Mouse (Mus musculus): ENCODE data around the gene Eml2. TPM values are rescaled to one million over a fixed set of nuclear protein-coding genes. Genes with fewer than 3 reads are reported as not detected.

The Eml2 gene
- total RNA-seq, 1 experiment = 29.8 TPM

DNA sequence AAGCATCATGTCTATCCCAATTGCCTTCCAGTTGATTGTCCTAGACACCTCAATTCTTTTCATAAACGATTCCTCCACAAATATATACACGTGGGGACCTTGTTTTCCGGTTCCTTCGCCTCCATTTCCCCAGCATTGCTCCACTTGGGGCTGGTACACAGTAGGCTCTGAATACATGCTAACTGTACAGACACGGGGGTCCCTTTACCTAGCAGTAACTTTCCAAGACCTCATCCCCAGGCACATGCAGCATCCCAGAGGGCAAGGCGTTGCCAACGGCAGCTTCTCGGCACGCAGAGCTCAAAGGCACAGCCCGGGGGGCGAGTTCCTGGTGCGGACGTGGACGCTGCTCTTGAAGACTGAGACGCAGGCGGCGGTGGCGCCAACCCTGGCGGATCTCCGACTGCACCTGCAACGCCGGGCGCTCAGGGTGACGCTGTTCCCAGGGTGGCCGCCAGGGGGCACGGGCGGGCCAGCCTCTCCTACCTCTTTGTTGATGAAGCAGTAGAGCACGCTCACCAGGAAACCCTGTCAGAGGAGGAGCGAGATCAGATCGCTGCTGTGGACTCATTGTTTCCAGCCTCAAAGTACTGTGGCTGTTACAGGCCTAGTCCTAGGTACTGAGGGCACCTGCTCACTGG, 18.9 kb upstream of the Eml2 start:
- Histone ChIP-seq H3K4me1 (ENCODE audit: control insufficient read depth in 2 of 2, insufficient read depth in 2 of 2, low read length in 2 of 2, poor library complexity in 1 of 2) (peaks cover 0 to 15% of the 10 kb centered on the region in 2 experiments; a peak in 2 of 4 replicates), H3K36me3 (ENCODE audit: control insufficient read depth, insufficient read depth, low read length, poor library complexity, severe bottlenecking) (peaks cover 17% of the 10 kb centered on the region), H3K4me3 (ENCODE audit: insufficient read depth in 1 of 2, low read depth in 1 of 2, low read length in 2 of 2, poor library complexity in 1 of 2, severe bottlenecking in 1 of 2) (peak overlapping the region in 1 of 2 experiments; percentile 34; a peak in 1 of 4 replicates), H3K9me3 (ENCODE audit: control insufficient read depth, insufficient read depth, low read depth, low read length) (no peaks in the 10 kb centered on the region), H3K9ac (ENCODE audit: insufficient read depth, low read depth, low read length, poor library complexity, severe bottlenecking) (no peak overlapping the region), H3K27ac (ENCODE audit: insufficient read depth, low read depth, low read length, poor library complexity, severe bottlenecking) (no peak overlapping the region)
- in situ Hi-C loops (cut with MboI; ENCODE audit: low sequenced_read_pairs in 2 of 2, unreplicated experiment in 2 of 2) = no loop called here
- 0 out of 2 replicates have a peak, but pooled peaks have one; percentile 34 for TF ChIP-seq ZC3H11A (IDR thresholded peaks at IDR 0.05; ENCODE audit: borderline replicate concordance, low read depth, low read length)
- no peak for TF ChIP-seq CHD2 (IDR thresholded peaks at IDR 0.05; ENCODE audit: low read depth, low read length)
- no peak for TF ChIP-seq HCFC1 (IDR thresholded peaks at IDR 0.05; ENCODE audit: borderline replicate concordance, insufficient read depth, low read length)
- no peak for TF ChIP-seq MAFK (IDR thresholded peaks at IDR 0.05; ENCODE audit: insufficient read depth, low read depth, low read length)
- no peak for TF ChIP-seq ZNF384 (IDR thresholded peaks at IDR 0.05; ENCODE audit: low read depth, low read length)
- DNase-seq (ENCODE audit: low read depth, low spot score) = peak; percentile 78

DNA sequence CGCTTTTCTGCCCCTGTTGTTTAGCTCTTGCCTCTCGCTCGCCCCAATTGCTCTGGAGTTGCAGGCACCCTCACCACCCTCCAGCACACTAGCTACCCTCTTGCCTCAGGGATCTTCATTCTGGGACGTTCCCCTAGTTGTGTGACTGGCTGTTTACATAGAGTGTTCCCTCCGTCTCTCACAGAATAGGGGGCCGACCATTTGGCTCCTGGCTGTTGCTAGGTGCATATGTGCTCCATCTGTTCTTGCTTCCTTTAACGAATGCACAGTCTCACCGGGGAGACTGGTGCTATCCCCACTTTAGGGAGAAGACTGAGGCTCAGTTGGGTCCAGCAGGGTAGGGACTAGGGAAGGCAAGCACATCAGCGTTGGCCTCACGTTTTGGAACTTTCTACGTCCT, 17.6 kb upstream of the Eml2 start:
- Histone ChIP-seq H3K36me3 (ENCODE audit: control insufficient read depth, insufficient read depth, low read length, poor library complexity, severe bottlenecking) (peaks cover 7% of the 10 kb centered on the region), H3K9ac (ENCODE audit: insufficient read depth, low read depth, low read length, poor library complexity, severe bottlenecking) (no peak overlapping the region), H3K4me1 (ENCODE audit: control insufficient read depth in 2 of 2, insufficient read depth in 2 of 2, low read length in 2 of 2, poor library complexity in 1 of 2) (peaks cover 0 to 16% of the 10 kb centered on the region in 2 experiments; a peak in 3 of 4 replicates), H3K4me3 (ENCODE audit: insufficient read depth in 1 of 2, low read depth in 1 of 2, low read length in 2 of 2, poor library complexity in 1 of 2, severe bottlenecking in 1 of 2) (no peak overlapping the region), H3K27ac (ENCODE audit: insufficient read depth, low read depth, low read length, poor library complexity, severe bottlenecking) (no peak overlapping the region), H3K9me3 (ENCODE audit: control insufficient read depth, insufficient read depth, low read depth, low read length) (no peaks in the 10 kb centered on the region)
- TF ChIP-seq HCFC1 (IDR thresholded peaks at IDR 0.05; ENCODE audit: borderline replicate concordance, insufficient read depth, low read length) = no peak
- no peak for TF ChIP-seq ZNF384 (IDR thresholded peaks at IDR 0.05; ENCODE audit: low read depth, low read length)
- DNase-seq (ENCODE audit: low read depth, low spot score) = no peak
- in situ Hi-C loops (cut with MboI; ENCODE audit: low sequenced_read_pairs in 2 of 2, unreplicated experiment in 2 of 2) = no loop called here

DNA sequence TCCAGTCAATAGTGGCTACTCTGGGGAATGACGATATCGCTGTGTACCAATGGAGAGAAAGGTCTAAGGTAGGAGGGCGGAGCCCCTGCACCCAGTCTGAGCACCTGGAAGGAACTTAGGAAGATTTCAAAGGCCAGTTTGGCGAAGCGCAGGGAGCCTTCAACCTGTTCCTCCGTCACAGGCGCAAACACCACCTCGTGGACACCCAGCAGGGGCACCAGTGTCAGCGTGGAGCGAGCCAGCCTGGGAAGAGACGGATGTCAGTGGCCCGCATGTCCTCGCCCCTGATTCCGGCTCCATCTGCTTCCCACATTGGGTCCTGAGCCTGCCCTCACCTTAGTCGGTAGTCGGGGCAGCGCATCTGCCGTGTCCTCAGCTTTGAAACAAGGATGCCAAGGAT, 16.8 kb upstream of the Eml2 start:
- Histone ChIP-seq H3K4me3 (ENCODE audit: insufficient read depth in 1 of 2, low read depth in 1 of 2, low read length in 2 of 2, poor library complexity in 1 of 2, severe bottlenecking in 1 of 2) (peak overlapping the region; percentile 11 to 61; a peak in 3 of 4 replicates), H3K9ac (ENCODE audit: insufficient read depth, low read depth, low read length, poor library complexity, severe bottlenecking) (peak overlapping the region; percentile 24; the same call in 1 of the 2 replicates), H3K4me1 (ENCODE audit: control insufficient read depth in 2 of 2, insufficient read depth in 2 of 2, low read length in 2 of 2, poor library complexity in 1 of 2) (peaks cover 0 to 22% of the 10 kb centered on the region in 2 experiments; a peak in 3 of 4 replicates), H3K27ac (ENCODE audit: insufficient read depth, low read depth, low read length, poor library complexity, severe bottlenecking) (no peak overlapping the region), H3K9me3 (ENCODE audit: control insufficient read depth, insufficient read depth, low read depth, low read length) (no peaks in the 10 kb centered on the region), H3K36me3 (ENCODE audit: control insufficient read depth, insufficient read depth, low read length, poor library complexity, severe bottlenecking) (peaks cover 2% of the 10 kb centered on the region; the same call in 1 of the 2 replicates)
- TF ChIP-seq ZC3H11A (IDR thresholded peaks at IDR 0.05; ENCODE audit: borderline replicate concordance, low read depth, low read length) (no peak), ZNF384 (IDR thresholded peaks at IDR 0.05; ENCODE audit: low read depth, low read length) (no peak), MAFK (IDR thresholded peaks at IDR 0.05; ENCODE audit: insufficient read depth, low read depth, low read length) (no peak), HCFC1 (IDR thresholded peaks at IDR 0.05; ENCODE audit: borderline replicate concordance, insufficient read depth, low read length) (no peak), CHD2 (IDR thresholded peaks at IDR 0.05; ENCODE audit: low read depth, low read length) (no peak)
- in situ Hi-C loops (cut with MboI; ENCODE audit: low sequenced_read_pairs in 2 of 2, unreplicated experiment in 2 of 2) = no loop called here
- DNase-seq (ENCODE audit: low read depth, low spot score) = no peak

DNA sequence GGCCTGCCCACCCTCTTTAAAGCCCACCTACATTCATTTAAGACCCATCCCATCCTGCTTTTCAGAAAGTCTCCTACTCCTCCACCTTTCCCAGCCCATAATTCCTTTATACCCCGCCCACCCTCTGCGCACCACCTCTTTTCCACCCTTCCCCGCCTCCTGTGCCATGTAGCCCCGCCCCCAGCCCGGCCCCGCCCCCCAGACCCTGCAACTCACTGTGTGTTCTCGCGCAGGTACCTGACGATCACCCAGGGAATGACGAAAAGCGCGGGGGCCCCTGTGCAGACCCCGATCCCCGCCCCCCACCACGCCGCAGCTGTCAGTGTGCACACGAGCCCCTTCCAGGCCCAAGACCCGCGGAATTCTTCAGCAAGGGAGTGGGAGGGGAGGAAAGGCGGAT, 16.1 kb upstream of the Eml2 start:
- peak; percentile 78 for DNase-seq (ENCODE audit: low read depth, low spot score)
- no peak overlapping the region for H3K27ac ChIP-seq (ENCODE audit: insufficient read depth, low read depth, low read length, poor library complexity, severe bottlenecking)
- in situ Hi-C loops (cut with MboI; ENCODE audit: low sequenced_read_pairs in 2 of 2, unreplicated experiment in 2 of 2) = no loop called here

More for the DNA sequence above, 16.1 kb upstream of the Eml2 start:
- Histone ChIP-seq H3K36me3 (ENCODE audit: control insufficient read depth, insufficient read depth, low read length, poor library complexity, severe bottlenecking) (peaks cover 2% of the 10 kb centered on the region; the same call in 1 of the 2 replicates), H3K4me1 (ENCODE audit: control insufficient read depth in 2 of 2, insufficient read depth in 2 of 2, low read length in 2 of 2, poor library complexity in 1 of 2) (peaks cover 0 to 23% of the 10 kb centered on the region in 2 experiments; a peak in 3 of 4 replicates), H3K9ac (ENCODE audit: insufficient read depth, low read depth, low read length, poor library complexity, severe bottlenecking) (peak overlapping the region; percentile 79), H3K4me3 (ENCODE audit: insufficient read depth in 1 of 2, low read depth in 1 of 2, low read length in 2 of 2, poor library complexity in 1 of 2, severe bottlenecking in 1 of 2) (peak overlapping the region; percentile 78 to 85), H3K9me3 (ENCODE audit: control insufficient read depth, insufficient read depth, low read depth, low read length) (no peaks in the 10 kb centered on the region)
- TF ChIP-seq CHD2 (IDR thresholded peaks at IDR 0.05; ENCODE audit: low read depth, low read length) (no peak), MAFK (IDR thresholded peaks at IDR 0.05; ENCODE audit: insufficient read depth, low read depth, low read length) (no peak), ZNF384 (IDR thresholded peaks at IDR 0.05; ENCODE audit: low read depth, low read length) (no peak), HCFC1 (IDR thresholded peaks at IDR 0.05; ENCODE audit: borderline replicate concordance, insufficient read depth, low read length) (no peak), ZC3H11A (IDR thresholded peaks at IDR 0.05; ENCODE audit: borderline replicate concordance, low read depth, low read length) (no peak)
